Mouse (Mus musculus): ENCODE measurements around the gene Mroh3. TPM values are rescaled to one million over a fixed set of nuclear protein-coding genes. Genes with fewer than 3 reads are reported as not detected.

Gene Mroh3
- polyA plus RNA-seq, 1 experiment = 2.2 TPM

GRCm38 (mm10) chr1:136234595-136235092, 22.0 kb upstream of the Mroh3 start:
- H3K4me1 ChIP-seq (ENCODE audit: control insufficient read depth, insufficient read depth, insufficient read length, low read length) = peaks cover 13% of the 10 kb centered on the region
- no peaks in the 10 kb centered on the region for H3K36me3 ChIP-seq (ENCODE audit: control insufficient read depth, insufficient read depth, low read length)
- 2% methylated on average over 9 of the region's 9 CpGs for WGBS
- H3K4me3 ChIP-seq (ENCODE audit: low read depth, low read length) = peak overlapping the region; percentile 75
- TF ChIP-seq POLR2A (IDR thresholded peaks at IDR 0.05; ENCODE audit: low read depth, low read length) = no peak
- TF ChIP-seq CTCF (IDR thresholded peaks at IDR 0.05; ENCODE audit: extremely low read depth, insufficient read length, insufficient replicate concordance, low read depth, low read length) = no peak
- H3K27ac ChIP-seq (ENCODE audit: insufficient read depth, low read depth, low read length) = no peak overlapping the region
- H3K27me3 ChIP-seq (ENCODE audit: control insufficient read depth, insufficient read depth, low read length) = no peaks in the 10 kb centered on the region; the same call in 1 of the 2 replicates

GRCm38 (mm10) chr1:136233892-136234594, 21.4 kb upstream of the Mroh3 start, which contains the start of gene Inava:
Gene Inava, minus strand, starts transcription at chr1:136234264.
- H3K27me3 ChIP-seq (ENCODE audit: control insufficient read depth, insufficient read depth, low read length) = no peaks in the 10 kb centered on the region; the same call in 1 of the 2 replicates
- no peak for TF ChIP-seq CTCF (IDR thresholded peaks at IDR 0.05; ENCODE audit: extremely low read depth, insufficient read length, insufficient replicate concordance, low read depth, low read length)
- no peak for TF ChIP-seq POLR2A (IDR thresholded peaks at IDR 0.05; ENCODE audit: low read depth, low read length)
- WGBS = 1% methylated on average over 50 of the region's 51 CpGs
- peak within 1 kb of the TSS; percentile 75 for H3K4me3 ChIP-seq (ENCODE audit: low read depth, low read length)
- H3K4me1 ChIP-seq (ENCODE audit: control insufficient read depth, insufficient read depth, insufficient read length, low read length) = peaks cover 13% of the 10 kb centered on the region
- H3K36me3 ChIP-seq (ENCODE audit: control insufficient read depth, insufficient read depth, low read length) = no peaks in the 10 kb centered on the region
- no peak within 1 kb of the TSS for H3K27ac ChIP-seq (ENCODE audit: insufficient read depth, low read depth, low read length)

- Histone ChIP-seq H3K4me1 (ENCODE audit: control insufficient read depth, insufficient read depth, insufficient read length, low read length) (peaks cover 13% of the 10 kb centered on the region), H3K4me3 (ENCODE audit: low read depth, low read length) (peak overlapping the region; percentile 75), H3K27ac (ENCODE audit: insufficient read depth, low read depth, low read length) (no peak overlapping the region), H3K27me3 (ENCODE audit: control insufficient read depth, insufficient read depth, low read length) (no peaks in the 10 kb centered on the region; the same call in 1 of the 2 replicates), H3K36me3 (ENCODE audit: control insufficient read depth, insufficient read depth, low read length) (no peaks in the 10 kb centered on the region)
- WGBS = 7% methylated on average over 23 of the region's 23 CpGs
- no peak for TF ChIP-seq POLR2A (IDR thresholded peaks at IDR 0.05; ENCODE audit: low read depth, low read length)
- no peak for TF ChIP-seq CTCF (IDR thresholded peaks at IDR 0.05; ENCODE audit: extremely low read depth, insufficient read length, insufficient replicate concordance, low read depth, low read length)
Measured at GRCm38 (mm10) chr1:136232986-136233790, 20.6 kb upstream of the Mroh3 start.

GRCm38 (mm10) chr1:136232285-136232926, 19.8 kb upstream of the Mroh3 start:
- Histone ChIP-seq H3K4me3 (ENCODE audit: low read depth, low read length) (peak overlapping the region; percentile 36), H3K36me3 (ENCODE audit: control insufficient read depth, insufficient read depth, low read length) (peaks cover under 1% of the 10 kb centered on the region), H3K27me3 (ENCODE audit: control insufficient read depth, insufficient read depth, low read length) (no peaks in the 10 kb centered on the region; the same call in 1 of the 2 replicates), H3K27ac (ENCODE audit: insufficient read depth, low read depth, low read length) (peak overlapping the region; percentile 11; the same call in 1 of the 2 replicates), H3K4me1 (ENCODE audit: control insufficient read depth, insufficient read depth, insufficient read length, low read length) (peaks cover 20% of the 10 kb centered on the region)
- WGBS = 13% methylated on average over 9 of the region's 9 CpGs
- TF ChIP-seq CTCF (IDR thresholded peaks at IDR 0.05; ENCODE audit: extremely low read depth, insufficient read length, insufficient replicate concordance, low read depth, low read length) (no peak), POLR2A (IDR thresholded peaks at IDR 0.05; ENCODE audit: low read depth, low read length) (no peak)

- Histone ChIP-seq H3K27ac (ENCODE audit: insufficient read depth, low read depth, low read length) (no peak overlapping the region; the same call in 1 of the 2 replicates), H3K4me3 (ENCODE audit: low read depth, low read length) (peak overlapping the region; percentile 30), H3K36me3 (ENCODE audit: control insufficient read depth, insufficient read depth, low read length) (peaks cover 6% of the 10 kb centered on the region), H3K27me3 (ENCODE audit: control insufficient read depth, insufficient read depth, low read length) (no peaks in the 10 kb centered on the region; the same call in 1 of the 2 replicates), H3K4me1 (ENCODE audit: control insufficient read depth, insufficient read depth, insufficient read length, low read length) (peaks cover 26% of the 10 kb centered on the region)
- TF ChIP-seq POLR2A (IDR thresholded peaks at IDR 0.05; ENCODE audit: low read depth, low read length) = no peak
- TF ChIP-seq CTCF (IDR thresholded peaks at IDR 0.05; ENCODE audit: extremely low read depth, insufficient read length, insufficient replicate concordance, low read depth, low read length) = no peak
- WGBS = 16% methylated on average over 6 of the region's 6 CpGs
Measured at GRCm38 (mm10) chr1:136231596-136231995, 19.0 kb upstream of the Mroh3 start.

GRCm38 (mm10) chr1:136230201-136230600, 17.6 kb upstream of the Mroh3 start:
- peaks cover 20% of the 10 kb centered on the region for H3K36me3 ChIP-seq (ENCODE audit: control insufficient read depth, insufficient read depth, low read length)
- H3K4me3 ChIP-seq (ENCODE audit: low read depth, low read length) = peak overlapping the region; percentile 80
- WGBS = 28% methylated on average over 11 of the region's 11 CpGs
- TF ChIP-seq CTCF (IDR thresholded peaks at IDR 0.05; ENCODE audit: extremely low read depth, insufficient read length, insufficient replicate concordance, low read depth, low read length) = no peak
- peak; percentile 87 for TF ChIP-seq POLR2A (IDR thresholded peaks at IDR 0.05; ENCODE audit: low read depth, low read length)
- peak overlapping the region; percentile 94 for H3K27ac ChIP-seq (ENCODE audit: insufficient read depth, low read depth, low read length)
- H3K4me1 ChIP-seq (ENCODE audit: control insufficient read depth, insufficient read depth, insufficient read length, low read length) = peaks cover 26% of the 10 kb centered on the region
- no peaks in the 10 kb centered on the region; the same call in 1 of the 2 replicates for H3K27me3 ChIP-seq (ENCODE audit: control insufficient read depth, insufficient read depth, low read length)
